Mouse (Mus musculus) small intestine, adult 2 months (tissue): Measurements from ENCODE around the gene Uckl1.

Experiments used
- CTCF ChIP-seq: fragments of 200-500 bp; IDR thresholded peaks from 2 replicates; pipeline ENCODE4 v1.5.1; 2012; ENCODE audit warnings: low read depth, mild to moderate bottlenecking, control low read depth, inconsistent platforms, low read length, moderate library complexity, mixed read lengths; ENCODE audit not compliant: insufficient replicate concordance, insufficient read length; ENCODE audit errors: extremely low read depth
- POLR2A ChIP-seq: fragments of 200-500 bp; IDR thresholded peaks from 2 replicates; pipeline ENCODE4 v1.6.1; 2012; ENCODE audit warnings: low read depth, mild to moderate bottlenecking, control low read depth, inconsistent platforms, low read length, moderate library complexity

DNA sequence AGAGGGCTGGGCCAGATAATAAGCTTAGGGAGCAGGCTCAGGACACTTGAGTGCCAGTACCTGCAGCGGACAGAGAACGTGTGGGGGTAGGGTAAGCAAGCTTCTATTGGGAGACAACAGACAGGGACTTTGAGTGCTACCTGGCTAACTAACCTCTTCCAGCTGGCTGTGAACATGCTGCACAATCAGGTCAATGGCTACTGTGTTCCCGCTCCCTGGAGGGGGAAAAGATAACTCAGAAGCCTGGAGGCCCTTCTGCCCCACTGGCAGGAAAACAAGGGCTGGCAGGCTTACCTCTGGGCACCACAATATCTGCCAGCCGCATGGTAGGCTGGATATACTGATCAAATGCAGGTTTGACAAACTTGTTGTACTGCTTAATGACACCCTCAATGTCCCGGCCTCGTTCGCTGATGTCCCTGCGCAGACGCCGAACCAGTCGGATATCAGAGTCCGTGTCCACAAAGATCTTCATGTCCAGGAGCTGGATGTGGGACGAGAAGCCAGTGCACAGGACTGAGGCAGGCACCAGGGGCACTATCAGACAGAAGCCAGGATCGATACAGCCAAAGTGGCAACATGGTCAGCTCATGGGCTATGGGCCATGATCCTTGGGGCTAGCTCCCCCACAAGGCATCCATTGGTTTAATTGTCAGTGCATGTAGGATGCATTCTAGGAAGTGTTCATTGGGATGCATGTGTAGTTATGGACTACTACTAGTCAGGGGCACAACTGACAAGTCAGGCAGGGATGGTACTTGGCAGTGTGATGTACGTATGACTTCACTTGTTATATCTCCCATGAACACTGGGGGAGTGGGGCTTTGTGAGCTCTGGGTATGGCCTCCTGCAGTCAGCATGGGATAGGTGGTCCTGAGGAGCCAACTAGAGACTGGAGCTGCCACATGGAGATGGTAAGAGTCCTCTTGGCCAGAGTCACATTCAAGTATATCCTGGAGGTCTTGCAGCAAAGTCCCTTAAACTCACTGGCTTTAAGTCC lies 11.5 kb downstream of the Uckl1 start:
- TF ChIP-seq CTCF (no peak), POLR2A (no peak)
